Mouse (Mus musculus): Measurements from ENCODE around the gene Acvr1b.

The Acvr1b gene

GRCm38 (mm10) chr15:101253563-101253885, 79.7 kb downstream of the Acvr1b start:
- no peak for DNase-seq

- peak; percentile 90 for DNase-seq
These were observed 80.3 kb downstream of the Acvr1b start, which contains the start of gene Nr4a1 for GRCm38 (mm10) chr15:101253886-101254795. Nr4a1 (plus strand) TSS chr15:101254269.

- no peak for DNase-seq
These were observed 82.1 kb downstream of the Acvr1b start for GRCm38 (mm10) chr15:101255842-101256462.

GRCm38 (mm10) chr15:101256463-101257206, 82.8 kb downstream of the Acvr1b start:
- no peak for DNase-seq

GRCm38 (mm10) chr15:101258420-101258819, 84.6 kb downstream of the Acvr1b start:
- no peak for DNase-seq

- DNase-seq, result no peak
These were observed 86.1 kb downstream of the Acvr1b start for GRCm38 (mm10) chr15:101259922-101260321.

GRCm38 (mm10) chr15:101260387-101260786, 86.5 kb downstream of the Acvr1b start:
- DNase-seq, result no peak

GRCm38 (mm10) chr15:101260874-101261622, 87.2 kb downstream of the Acvr1b start:
- no peak for DNase-seq

GRCm38 (mm10) chr15:101262502-101262901, 88.6 kb downstream of the Acvr1b start:
- DNase-seq, result no peak
